13 mouse cellular contexts compared by ENCODE assay signal in the genomic region with DNA sequence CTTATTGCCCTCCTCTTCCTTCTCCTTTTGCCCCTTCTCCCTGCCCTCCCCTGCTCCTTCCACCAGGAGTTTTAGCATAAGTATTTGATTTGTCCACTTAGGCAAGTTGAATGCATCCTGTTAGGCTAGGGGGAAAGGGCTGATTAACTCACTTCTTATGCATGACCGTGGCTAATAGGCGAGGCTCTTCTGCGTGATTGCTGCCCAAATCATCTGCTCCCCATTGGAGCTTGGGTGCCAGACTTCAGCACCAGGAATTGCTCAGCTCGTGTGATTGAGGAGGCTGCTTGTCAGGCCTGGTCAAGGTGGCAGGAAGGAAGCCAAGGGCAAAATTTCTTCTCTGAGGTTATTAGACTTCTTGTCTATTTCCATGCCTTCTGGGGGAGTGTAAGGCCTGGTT. TPM values are rescaled to one million over a fixed set of nuclear protein-coding genes. Genes with fewer than 3 reads are reported as not detected.
DNase-seq lines count a peak whose midpoint lies in the region; ATAC-seq and TF ChIP-seq lines count a peak whose summit lies in the region.
"Had no signal": no experiment of that assay in that cellular context is flagged by ENCODE, and none has a peak within 500 bp of the region (broad histone marks: within the 10 kb centered on the region; RNA-seq: fewer than 3 reads in every experiment).

No protein-coding gene starts in this region.

- 45% methylated on average over 4 of the region's 4 CpGs for WGBS in kidney, embryonic 15.5 days
- 23% methylated on average over 4 of the region's 4 CpGs for WGBS in embryonic facial prominence, embryonic 15.5 days
- 9% methylated on average over 4 of the region's 4 CpGs for WGBS in midbrain, embryonic 13.5 days

- H3K4me2 ChIP-seq in kidney, embryonic 15.5 days = no peak overlapping the region
- H3K4me2 ChIP-seq in embryonic facial prominence, embryonic 15.5 days (replicated peaks) = no peak overlapping the region
- H3K4me2 ChIP-seq in midbrain, embryonic 13.5 days (replicated peaks) = no peak overlapping the region
- H3K4me2 ChIP-seq: hindbrain, embryonic 15.5 days; liver, embryonic 15.5 days; midbrain, embryonic 15.5 days had no signal

- no peak for TF ChIP-seq CTCF in gastrocnemius, adult 2 months (IDR thresholded peaks at IDR 0.05)

- ATAC-seq in kidney, embryonic 15.5 days (replicated peaks; ENCODE audit: low FRiP score) = no peak
- ATAC-seq in embryonic facial prominence, embryonic 15.5 days (ENCODE audit: insufficient number of reproducible peaks, low FRiP score, low TSS enrichment, low read depth) = no peak
- no peak for ATAC-seq in midbrain, embryonic 13.5 days
- ATAC-seq: midbrain, embryonic 15.5 days had no signal

- no peak overlapping the region for H3K9ac ChIP-seq in kidney, embryonic 15.5 days
- no peak overlapping the region for H3K9ac ChIP-seq in embryonic facial prominence, embryonic 15.5 days
- H3K9ac ChIP-seq in midbrain, embryonic 13.5 days (replicated peaks) = no peak overlapping the region
- H3K9ac ChIP-seq: hindbrain, embryonic 15.5 days; liver, embryonic 15.5 days; midbrain, embryonic 15.5 days had no signal

- no peak overlapping the region for H3K4me3 ChIP-seq in gastrocnemius, adult 2 months
- no peak overlapping the region for H3K4me3 ChIP-seq in kidney, embryonic 15.5 days (replicated peaks)
- no peak overlapping the region for H3K4me3 ChIP-seq in embryonic facial prominence, embryonic 15.5 days (replicated peaks)
- no peak overlapping the region for H3K4me3 ChIP-seq in midbrain, embryonic 13.5 days (replicated peaks)
- H3K4me3 ChIP-seq: hindbrain, embryonic 15.5 days; liver, embryonic 15.5 days; midbrain, embryonic 15.5 days had no signal

- intact Hi-C loops in gastrocnemius, adult 2 months (cut with DNase I) = no loop called here

- no peaks in the 10 kb centered on the region for H3K27me3 ChIP-seq in kidney, embryonic 15.5 days
- H3K27me3 ChIP-seq in embryonic facial prominence, embryonic 15.5 days = no peaks in the 10 kb centered on the region
- H3K27me3 ChIP-seq in midbrain, embryonic 13.5 days = no peaks in the 10 kb centered on the region
- H3K27me3 ChIP-seq: hindbrain, embryonic 15.5 days; liver, embryonic 15.5 days; midbrain, embryonic 15.5 days had no signal

- H3K9me3 ChIP-seq in kidney, embryonic 15.5 days (replicated peaks) = no peaks in the 10 kb centered on the region
- H3K9me3 ChIP-seq in embryonic facial prominence, embryonic 15.5 days (replicated peaks) = no peaks in the 10 kb centered on the region
- H3K9me3 ChIP-seq in midbrain, embryonic 13.5 days = no peaks in the 10 kb centered on the region
- H3K9me3 ChIP-seq: G1E; hindbrain, embryonic 15.5 days; liver, embryonic 15.5 days; midbrain, embryonic 15.5 days had no signal

- H3K4me1 ChIP-seq in kidney, embryonic 15.5 days = peaks cover 79% of the 10 kb centered on the region
- H3K4me1 ChIP-seq in embryonic facial prominence, embryonic 15.5 days = peaks cover 84% of the 10 kb centered on the region
- H3K4me1 ChIP-seq in midbrain, embryonic 13.5 days (replicated peaks) = peaks cover 49% of the 10 kb centered on the region

- H3K27ac ChIP-seq in gastrocnemius, adult 2 months = peak overlapping the region; percentile 56
- peak overlapping the region; percentile 52 for H3K27ac ChIP-seq in kidney, embryonic 15.5 days
- H3K27ac ChIP-seq in embryonic facial prominence, embryonic 15.5 days (replicated peaks) = 0 out of 2 replicates have a peak overlapping the region, but pooled peaks have one; percentile 6
- no peak overlapping the region for H3K27ac ChIP-seq in midbrain, embryonic 13.5 days
- H3K27ac ChIP-seq: hindbrain, embryonic 15.5 days; liver, embryonic 15.5 days; midbrain, embryonic 15.5 days had no signal

- H3K36me3 ChIP-seq in kidney, embryonic 15.5 days = peaks cover 20% of the 10 kb centered on the region
- H3K36me3 ChIP-seq in embryonic facial prominence, embryonic 15.5 days = peaks cover 9% of the 10 kb centered on the region
- peaks cover 16% of the 10 kb centered on the region; the same call in 1 of the 2 replicates for H3K36me3 ChIP-seq in midbrain, embryonic 13.5 days
- H3K36me3 ChIP-seq: hindbrain, embryonic 15.5 days; midbrain, embryonic 15.5 days had no signal

- DNase-seq in gastrocnemius, adult 2 months = no peak
- DNase-seq in gastrocnemius, adult 18-20 months (ENCODE audit: low spot score) = no peak
- DNase-seq in kidney, postnatal 14 days = no peak
- DNase-seq in Muller cell, postnatal 12 days (ENCODE audit: inconsistent ontology term) = peak; percentile 90
- DNase-seq: cerebellum, postnatal 36 days; thymus, adult 2 months had no signal

RNA-seq across cellular contexts. Expression of gene Anp32a, which starts 19.8 kb away (rescaled TPM):
- total RNA-seq in gastrocnemius, adult 2 months (2021) = 10 to 100 TPM; 62.8 to 88.2 TPM
- 10 to 100 TPM; 66.9 to 86.5 TPM for total RNA-seq in gastrocnemius, adult 18-20 months (2021)
- polyA plus RNA-seq in kidney, embryonic 15.5 days (2015; fragmentation: Nextera tagmentation; extraction: Ambion mirVana) = 217 and 225 TPM in 2 replicates
- polyA plus RNA-seq in embryonic facial prominence, embryonic 15.5 days (2015; fragmentation: Nextera tagmentation; extraction: Ambion mirVana) = 185 and 200 TPM in 2 replicates
- polyA plus RNA-seq in midbrain, embryonic 13.5 days (2015; fragmentation: Nextera tagmentation; extraction: Ambion mirVana) = 149 and 175 TPM in 2 replicates
